Mouse (Mus musculus) forebrain, postnatal 0 days (tissue): ENCODE results near the gene Tnpo3. TPM values are rescaled to one million over a fixed set of nuclear protein-coding genes. Genes with fewer than 3 reads are reported as not detected.
A peak's percentile ranks its signal among the peaks of the same experiment; 100 is the strongest.

Experiments used
- ATAC-seq: fragments of 200-750 bp; cut with Nextera tagmentation; 2 replicates; pipeline ENCODE4 v1.8.0; 2017; ENCODE audit warnings: mild to moderate bottlenecking, moderate library complexity
- DNase-seq: peaks from one replicate; pipeline ENCODE4 v3.0.0-alpha.2; 2015
- H3K27ac ChIP-seq: fragments of 300-500 bp; sonication (generic); 2 replicates; pipeline ENCODE4 v1.5.1; 2014; ENCODE audit warnings: low read depth, mild to moderate bottlenecking, antibody characterized with exemption, low read length, moderate library complexity, mixed read lengths
- H3K27me3 ChIP-seq: fragments of 300-500 bp; sonication (generic); 2 replicates; pipeline ENCODE4 v1.6.1; 2014; ENCODE audit warnings: mild to moderate bottlenecking, low read length, mixed read lengths; ENCODE audit not compliant: insufficient read depth
- H3K36me3 ChIP-seq: fragments of 300-500 bp; sonication (generic); 2 replicates; pipeline ENCODE4 v1.6.1; 2014; ENCODE audit warnings: mild to moderate bottlenecking, moderate library complexity; ENCODE audit not compliant: insufficient read depth
- H3K4me1 ChIP-seq: fragments of 300-500 bp; sonication (generic); 2 replicates; pipeline ENCODE4 v1.6.1; 2014; ENCODE audit warnings: antibody characterized with exemption; ENCODE audit not compliant: insufficient read depth
- H3K4me2 ChIP-seq: fragments of 300-500 bp; sonication (generic); 2 replicates; pipeline ENCODE4 v1.6.1; 2014; ENCODE audit warnings: low read depth, mild to moderate bottlenecking, moderate library complexity
- H3K4me3 ChIP-seq: fragments of 300-500 bp; sonication (generic); 2 replicates; pipeline ENCODE4 v1.5.1; 2014; ENCODE audit warnings: low read depth, low read length, mixed read lengths
- H3K9ac ChIP-seq: fragments of 300-500 bp; sonication (generic); 2 replicates; pipeline ENCODE4 v1.6.1; 2014; ENCODE audit warnings: mild to moderate bottlenecking
- H3K9me3 ChIP-seq: fragments of 300-500 bp; sonication (generic); 2 replicates; pipeline ENCODE4 v1.6.1; 2016; ENCODE audit warnings: low read length
- CTCF ChIP-seq: sonication (generic); IDR thresholded peaks from 2 replicates; pipeline ENCODE4 v1.5.1; 2016; ENCODE audit warnings: antibody characterized with exemption, control low read depth, low read depth
- WGBS: fragments of 180-500 bp; shearing (Covaris S2); extraction: QIAGEN DNeasy Blood & Tissue Kit; methylation state at CpG from one replicate; pipeline ENCODE4 v1.1.7; 2014; 5-methylcytosine and 5-hydroxymethylcytosine counted together
- polyA plus RNA-seq: library from polyadenylated mRNA; unstranded; fragments of >200 nt; fragmentation: Nextera tagmentation; extraction: Ambion mirVana; gene quantifications from 2 replicates; pipeline ENCODE4 v1.2.1, GENCODE M21; 2015
- total RNA-seq: library from RNA; depleted of rRNA; stranded (reverse); fragments of >200 nt; gene quantifications from 2 replicates; pipeline ENCODE4 v1.2.3, GENCODE M21; 2014

Gene Tnpo3
- total and polyA plus RNA-seq, 2 experiments from 2014 or later: 69.4 to 103 TPM

GRCm38 (mm10) chr6:29526281-29527251 is 83.1 kb downstream of the Tnpo3 start, which contains the start of gene Irf5:
Gene Irf5, plus strand, starts transcription at chr6:29526625.
- ATAC-seq (peak; percentile 38), DNase-seq (no peak)
- no peak within 1 kb of the TSS for H3K27ac ChIP-seq
- no peak for TF ChIP-seq CTCF
- H3K9me3 ChIP-seq: no peaks in the 10 kb centered on the region
- H3K4me1 ChIP-seq: 0 out of 2 replicates have a peak, but pooled peaks cover 3% of the 10 kb centered on the region
- peaks cover 42% of the 10 kb centered on the region for H3K27me3 ChIP-seq
- H3K4me3 ChIP-seq: peak within 1 kb of the TSS; percentile 45
- peak within 1 kb of the TSS; percentile 35; the same call in 1 of the 2 replicates for H3K9ac ChIP-seq
- H3K36me3 ChIP-seq: no peaks in the 10 kb centered on the region
- H3K4me2 ChIP-seq: peak within 1 kb of the TSS; percentile 95
- under 1% methylated on average over 85 of the region's 96 CpGs for WGBS

GRCm38 (mm10) chr6:29525256-29525655 is 84.4 kb downstream of the Tnpo3 start:
- 67% methylated on average over 6 of the region's 6 CpGs for WGBS
- no peaks in the 10 kb centered on the region for H3K9me3 ChIP-seq
- no peaks in the 10 kb centered on the region for H3K36me3 ChIP-seq
- H3K4me2 ChIP-seq: no peak overlapping the region
- H3K9ac ChIP-seq: no peak overlapping the region
- H3K27me3 ChIP-seq: peaks cover 35% of the 10 kb centered on the region
- H3K4me1 ChIP-seq: 0 out of 2 replicates have a peak, but pooled peaks cover 3% of the 10 kb centered on the region
- H3K27ac ChIP-seq: no peak overlapping the region
- ATAC-seq (no peak), DNase-seq (no peak)
- TF ChIP-seq CTCF: peak; percentile 56
- no peak overlapping the region for H3K4me3 ChIP-seq

DNA sequence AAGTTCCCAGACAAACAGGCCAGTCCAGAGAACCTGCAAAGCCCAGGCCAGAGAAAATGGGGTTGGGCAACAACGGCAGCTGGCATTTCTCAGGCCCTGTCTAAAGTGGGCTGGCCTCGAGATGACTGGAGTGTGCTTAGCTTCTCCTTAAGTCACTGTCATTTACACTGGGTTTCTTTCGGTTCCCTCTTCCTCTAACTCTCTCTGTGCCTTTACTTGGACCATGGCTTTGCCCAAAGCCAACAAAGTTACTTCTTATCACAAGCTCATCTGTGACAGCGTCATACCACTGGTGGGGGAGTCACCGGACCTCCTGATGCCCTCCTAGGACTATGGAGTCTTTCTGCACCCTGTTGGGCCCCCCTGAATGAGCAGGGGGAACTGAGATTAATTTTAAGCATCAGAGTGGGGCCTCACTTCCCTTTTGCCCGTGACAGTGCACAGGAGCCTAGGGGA is 85.6 kb downstream of the Tnpo3 start:
- no peak for DNase-seq
- no peaks in the 10 kb centered on the region for H3K36me3 ChIP-seq
- H3K4me3 ChIP-seq: no peak overlapping the region
- peaks cover 28% of the 10 kb centered on the region for H3K27me3 ChIP-seq
- H3K27ac ChIP-seq: no peak overlapping the region
- no peak overlapping the region for H3K4me2 ChIP-seq
- no peak for TF ChIP-seq CTCF
- 0 out of 2 replicates have a peak, but pooled peaks cover 3% of the 10 kb centered on the region for H3K4me1 ChIP-seq
- no peaks in the 10 kb centered on the region for H3K9me3 ChIP-seq
- 70% methylated on average over 6 of the region's 6 CpGs for WGBS
- ATAC-seq: no peak
- no peak overlapping the region for H3K9ac ChIP-seq

DNA sequence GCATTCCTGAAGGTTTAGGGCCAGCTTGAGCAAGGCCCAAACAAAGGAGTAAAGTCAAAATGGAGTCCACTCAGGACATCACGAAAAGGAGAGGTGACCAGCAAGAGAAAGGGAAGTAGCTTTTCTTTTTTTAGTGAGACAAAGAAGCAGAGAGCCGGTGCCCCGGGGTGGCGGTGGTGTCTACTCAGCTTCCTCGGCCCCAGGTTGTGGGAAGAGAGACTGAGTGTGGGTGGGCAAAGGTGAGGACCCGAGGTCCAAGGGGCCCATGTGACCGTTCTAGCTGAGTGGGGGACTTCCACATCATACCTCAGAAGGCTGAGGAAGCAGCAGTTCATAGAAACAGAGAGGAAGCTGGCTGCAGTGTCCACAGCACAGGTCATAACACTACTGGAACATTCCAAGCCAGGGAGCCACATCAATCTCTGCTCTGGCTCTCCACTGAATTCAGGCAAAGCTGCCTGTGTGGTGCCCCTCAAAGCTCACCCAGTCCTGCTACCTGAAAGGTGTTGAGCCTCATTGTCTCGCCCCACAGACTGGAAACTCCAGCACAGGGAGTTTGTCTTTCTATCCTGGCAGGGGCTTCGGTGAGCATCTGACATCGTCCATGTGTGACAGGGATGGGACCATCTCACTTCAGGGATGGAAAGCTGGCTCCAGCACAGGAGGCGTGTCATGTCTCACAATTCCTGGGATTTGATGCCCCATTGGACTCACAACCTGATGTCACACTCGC is 86.2 kb downstream of the Tnpo3 start:
- Histone ChIP-seq H3K4me3 (no peak overlapping the region), H3K9ac (no peak overlapping the region), H3K36me3 (no peaks in the 10 kb centered on the region), H3K27me3 (peaks cover 24% of the 10 kb centered on the region), H3K27ac (no peak overlapping the region), H3K4me2 (no peak overlapping the region), H3K9me3 (no peaks in the 10 kb centered on the region), H3K4me1 (0 out of 2 replicates have a peak, but pooled peaks cover 3% of the 10 kb centered on the region)
- TF ChIP-seq CTCF: no peak
- no peak for DNase-seq
- WGBS: 72% methylated on average over 12 of the region's 12 CpGs
- ATAC-seq: no peak

- Histone ChIP-seq H3K36me3 (no peaks in the 10 kb centered on the region), H3K27ac (no peak overlapping the region), H3K9ac (no peak overlapping the region), H3K9me3 (no peaks in the 10 kb centered on the region), H3K4me1 (0 out of 2 replicates have a peak, but pooled peaks cover 3% of the 10 kb centered on the region), H3K4me3 (no peak overlapping the region), H3K27me3 (peaks cover 17% of the 10 kb centered on the region), H3K4me2 (no peak overlapping the region)
- TF ChIP-seq CTCF: no peak
- WGBS: 79% methylated on average over 6 of the region's 6 CpGs
- DNase-seq: no peak
- ATAC-seq: no peak
Observed at GRCm38 (mm10) chr6:29522626-29523300, 86.9 kb downstream of the Tnpo3 start.

DNA sequence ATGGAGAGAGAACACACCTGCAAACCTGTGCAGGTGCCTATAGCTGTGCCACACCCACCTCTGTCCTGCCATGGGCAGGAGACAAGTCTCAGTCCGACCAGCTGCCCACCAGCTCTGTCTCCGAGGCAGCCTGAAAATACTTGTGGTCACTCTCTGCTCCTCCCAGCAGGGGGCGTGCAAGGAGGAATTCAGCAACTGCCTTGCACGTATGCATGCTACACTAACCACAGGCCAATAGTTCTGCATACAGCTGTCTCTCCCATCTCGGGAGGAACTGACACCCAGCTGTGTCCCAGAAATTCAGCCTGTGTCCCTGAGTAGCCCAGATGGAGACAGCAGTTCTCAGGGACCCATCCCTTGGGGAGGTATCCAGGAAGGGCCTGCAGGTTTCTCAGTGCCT is 92.5 kb downstream of the Tnpo3 start:
- no peaks in the 10 kb centered on the region for H3K4me1 ChIP-seq
- WGBS: 2% methylated on average over 5 of the region's 5 CpGs
- no peak overlapping the region for H3K4me3 ChIP-seq
- H3K27me3 ChIP-seq: no peaks in the 10 kb centered on the region
- no peak overlapping the region for H3K27ac ChIP-seq
- no peaks in the 10 kb centered on the region for H3K9me3 ChIP-seq
- ATAC-seq: no peak
- DNase-seq: no peak
- no peak overlapping the region for H3K9ac ChIP-seq
- TF ChIP-seq CTCF: peak; percentile 61
- no peak overlapping the region for H3K4me2 ChIP-seq
- H3K36me3 ChIP-seq: no peaks in the 10 kb centered on the region
